Mouse (Mus musculus) regulatory T cell (primary cell): ENCODE results near the gene Mrpl54.

Experiments
- in situ Hi-C: fragments of 300-600 bp; cut with MboI, MseI; formaldehyde crosslinking; loops from one replicate; pipeline ENCODE4 v1.15.1; 2025; ENCODE audit warnings: high pct_unique_total_duplicates

Gene Mrpl54

GRCm38 (mm10) chr10:81266211-81267105, at the start of gene Mrpl54, which contains the start of gene Apba3:
Gene Mrpl54 (minus strand): TSS chr10:81266934.
Gene Apba3 (plus strand): TSS chr10:81266960.
- in situ Hi-C loops, result no loop called here

GRCm38 (mm10) chr10:81315587-81315986, 48.9 kb upstream of the Mrpl54 start:
- in situ Hi-C loops, result no loop called here

- in situ Hi-C loops, result no loop called here
Measured at GRCm38 (mm10) chr10:81314201-81314600, 47.5 kb upstream of the Mrpl54 start.

DNA sequence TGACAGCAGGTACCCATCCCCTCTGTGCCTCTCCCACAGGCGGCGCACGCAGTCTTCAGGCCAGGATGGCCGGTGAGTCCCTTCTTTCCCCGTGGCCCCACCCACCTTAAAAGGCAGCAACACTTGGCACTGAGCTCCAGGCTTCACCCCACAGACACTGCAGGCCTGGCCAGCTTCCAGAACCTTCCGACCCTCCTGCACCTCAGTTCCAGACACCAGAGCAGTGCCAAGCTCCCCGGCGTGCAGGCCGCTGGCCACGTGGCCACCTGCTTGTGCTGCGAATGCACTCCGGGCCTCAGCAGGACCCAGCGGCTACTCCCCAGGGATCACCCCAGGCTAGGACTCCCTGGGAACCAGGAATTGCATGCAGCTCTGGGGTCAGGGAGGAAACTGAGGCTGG, 46.8 kb upstream of the Mrpl54 start:
- in situ Hi-C loops, result no loop called here

DNA sequence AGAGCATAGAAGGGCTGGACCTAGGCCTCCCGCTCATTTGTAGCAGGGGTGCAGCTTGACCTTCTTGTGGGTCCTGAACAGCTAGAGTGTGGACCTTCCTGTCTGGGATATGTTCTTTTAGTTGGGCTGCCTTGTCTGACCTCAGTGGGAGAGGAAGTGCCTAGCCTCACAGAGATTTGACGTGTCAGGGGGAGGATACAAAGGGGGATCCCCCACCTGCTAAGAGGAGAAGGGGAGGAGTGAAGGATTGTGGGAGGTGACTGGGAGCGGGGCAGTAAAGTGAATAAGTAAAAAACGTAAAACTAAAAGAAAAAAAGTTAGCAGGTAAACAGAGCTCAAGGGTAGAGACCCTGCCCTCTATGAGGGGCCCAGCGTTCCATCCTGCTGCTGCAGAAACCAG, 42.8 kb upstream of the Mrpl54 start:
- in situ Hi-C loops, result no loop called here

GRCm38 (mm10) chr10:81306837-81307682, 40.3 kb upstream of the Mrpl54 start:
- in situ Hi-C loops, result no loop called here

GRCm38 (mm10) chr10:81306173-81306668, 39.5 kb upstream of the Mrpl54 start:
- in situ Hi-C loops, result no loop called here

DNA sequence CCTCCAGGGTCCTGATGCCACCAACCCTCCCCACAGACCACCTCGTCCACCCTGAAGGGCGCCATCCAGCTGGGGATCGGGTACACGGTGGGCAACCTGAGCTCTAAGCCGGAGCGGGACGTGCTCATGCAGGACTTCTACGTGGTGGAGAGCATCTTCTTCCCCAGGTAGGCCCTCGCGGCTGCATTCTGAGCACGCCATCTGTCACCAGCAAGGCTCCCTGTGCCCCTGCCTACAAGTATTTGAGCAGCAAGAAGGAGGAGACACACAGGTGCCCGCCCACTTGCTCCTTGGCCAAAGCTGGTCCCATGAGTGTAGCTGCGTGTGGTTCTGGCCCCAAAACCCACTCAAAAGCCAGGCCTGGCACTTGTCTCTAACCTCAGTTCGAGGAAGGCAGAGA, 38.9 kb upstream of the Mrpl54 start:
- in situ Hi-C loops, result no loop called here

- in situ Hi-C loops, result no loop called here
Measured at GRCm38 (mm10) chr10:81304597-81305238, 38.0 kb upstream of the Mrpl54 start.

DNA sequence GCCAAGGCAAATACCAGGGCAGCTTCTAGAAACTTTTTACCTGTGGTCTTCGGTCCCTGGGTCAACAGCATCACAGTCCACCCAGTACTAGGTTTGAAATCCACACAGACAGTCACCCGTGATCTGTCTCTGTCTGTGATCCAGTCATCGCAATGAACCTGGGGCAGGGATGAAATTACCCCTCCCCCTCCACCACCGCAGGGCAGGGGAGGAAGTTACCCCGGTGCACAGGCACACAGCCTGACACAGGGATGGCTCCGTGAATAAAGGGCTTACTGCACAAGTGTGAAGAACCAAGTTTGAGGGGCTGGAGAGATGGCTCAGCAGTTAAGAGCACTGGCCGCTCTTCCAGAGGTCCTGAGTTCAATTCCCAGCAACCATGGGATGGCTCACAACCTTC, 37.0 kb upstream of the Mrpl54 start:
- in situ Hi-C loops, result no loop called here

DNA sequence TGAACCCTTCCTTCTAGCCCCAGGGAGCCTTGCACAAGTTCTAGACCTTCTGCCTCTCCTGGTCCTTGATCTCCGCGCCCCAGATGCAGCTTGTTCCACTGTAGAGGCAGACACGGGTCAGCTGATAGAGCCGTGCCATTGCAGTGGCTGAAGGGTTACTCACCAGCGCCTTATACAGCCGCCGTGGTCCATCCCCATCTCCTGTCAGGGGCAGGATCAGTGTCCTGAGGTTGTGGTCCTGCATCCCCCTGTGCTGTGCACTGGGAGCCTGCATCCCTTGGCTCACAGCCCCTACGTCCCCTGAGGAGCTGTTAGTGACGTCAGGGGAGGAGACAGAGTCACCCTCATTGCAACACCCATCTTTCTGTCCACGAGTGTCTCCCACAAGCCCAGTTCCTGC, 36.5 kb upstream of the Mrpl54 start:
- in situ Hi-C loops, result no loop called here

DNA sequence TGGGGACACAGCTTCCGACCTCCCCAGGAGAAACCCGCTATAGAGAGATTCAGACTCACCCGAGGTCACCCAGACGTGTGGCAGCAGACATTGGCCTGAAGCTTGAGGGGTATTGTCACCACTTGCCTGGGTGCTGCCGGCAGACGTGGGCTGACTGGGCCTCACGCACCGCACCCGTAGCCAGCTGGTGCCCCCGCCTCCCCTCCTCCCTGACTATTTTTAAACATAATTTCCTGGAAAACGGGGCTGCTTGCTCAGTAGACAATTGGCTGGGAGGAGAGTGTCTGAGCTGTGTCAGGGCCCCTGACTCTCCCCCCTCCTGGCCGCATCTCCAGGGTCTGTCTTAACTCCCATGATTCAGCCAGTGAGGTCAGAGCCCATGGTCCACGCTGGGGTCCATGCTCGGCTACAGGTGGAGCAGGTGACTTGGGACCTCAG, 36.1 kb upstream of the Mrpl54 start:
- in situ Hi-C loops, result no loop called here

- in situ Hi-C loops, result no loop called here
Measured at GRCm38 (mm10) chr10:81302288-81302687, 35.6 kb upstream of the Mrpl54 start.

- in situ Hi-C loops, result no loop called here
Measured at GRCm38 (mm10) chr10:81301321-81301720, 34.6 kb upstream of the Mrpl54 start.

DNA sequence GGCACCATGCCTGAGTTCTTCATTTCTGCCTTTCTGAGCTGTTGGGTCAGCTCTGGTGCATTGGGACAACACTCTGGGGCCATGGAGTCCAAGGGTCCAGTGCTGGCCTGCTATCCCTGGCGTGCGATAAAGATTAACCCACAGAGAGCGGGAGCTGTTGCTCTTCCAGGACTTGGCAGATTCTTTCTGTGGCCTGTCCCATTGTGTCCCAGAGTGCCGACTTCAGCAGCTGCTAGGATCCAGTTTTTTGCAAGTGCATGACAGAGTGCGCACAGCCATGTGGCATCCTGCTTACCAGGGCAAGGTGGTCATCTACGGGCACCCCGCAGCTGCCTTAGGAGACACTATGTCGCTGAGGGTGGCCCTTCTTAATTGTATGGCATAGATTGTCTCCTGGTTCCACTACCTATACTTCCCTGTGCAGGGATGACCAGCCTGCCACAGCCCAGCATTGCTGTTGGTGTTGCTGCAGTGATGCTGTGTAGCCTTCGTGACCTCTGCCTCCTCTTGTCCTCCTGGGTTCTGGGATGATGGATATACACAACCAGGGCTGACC, 33.7 kb upstream of the Mrpl54 start:
- in situ Hi-C loops, result no loop called here

DNA sequence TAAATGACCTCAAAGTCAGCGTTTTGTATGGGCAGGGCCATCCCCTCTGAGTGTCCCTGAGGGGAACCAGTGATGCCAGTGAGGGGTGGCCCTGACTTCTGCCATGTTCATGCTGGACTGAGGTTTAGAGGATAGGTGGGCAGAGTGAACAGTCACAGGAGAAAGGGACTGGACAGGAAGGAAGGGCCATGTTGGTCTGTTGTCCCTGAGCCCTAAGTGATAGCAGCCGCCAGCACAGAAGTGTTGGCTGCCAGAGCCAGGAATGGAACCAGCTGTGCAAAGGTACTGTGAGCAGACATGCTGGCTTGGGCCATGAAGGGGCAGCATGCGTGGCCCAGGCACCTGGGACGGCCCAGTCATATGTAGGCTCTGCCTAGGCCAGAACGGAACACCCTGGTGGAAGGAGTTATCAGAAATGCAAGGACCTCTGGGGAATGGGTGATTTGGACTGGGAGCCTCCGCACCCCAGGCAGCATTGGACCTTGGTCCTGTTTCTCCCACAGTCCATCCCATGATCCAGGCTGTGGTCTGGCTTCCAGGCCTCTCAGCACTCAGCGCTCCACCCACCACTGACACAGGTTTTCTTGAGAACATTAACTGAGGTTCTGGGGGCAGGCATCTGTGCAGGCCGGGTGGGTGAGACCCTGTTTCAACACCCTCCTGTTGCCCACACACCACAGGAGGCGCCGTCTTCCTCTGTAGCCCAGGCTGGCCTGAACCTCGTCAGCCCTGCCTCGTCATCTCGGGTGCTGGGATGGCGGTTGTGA, 33.0 kb upstream of the Mrpl54 start:
- in situ Hi-C loops, result no loop called here

DNA sequence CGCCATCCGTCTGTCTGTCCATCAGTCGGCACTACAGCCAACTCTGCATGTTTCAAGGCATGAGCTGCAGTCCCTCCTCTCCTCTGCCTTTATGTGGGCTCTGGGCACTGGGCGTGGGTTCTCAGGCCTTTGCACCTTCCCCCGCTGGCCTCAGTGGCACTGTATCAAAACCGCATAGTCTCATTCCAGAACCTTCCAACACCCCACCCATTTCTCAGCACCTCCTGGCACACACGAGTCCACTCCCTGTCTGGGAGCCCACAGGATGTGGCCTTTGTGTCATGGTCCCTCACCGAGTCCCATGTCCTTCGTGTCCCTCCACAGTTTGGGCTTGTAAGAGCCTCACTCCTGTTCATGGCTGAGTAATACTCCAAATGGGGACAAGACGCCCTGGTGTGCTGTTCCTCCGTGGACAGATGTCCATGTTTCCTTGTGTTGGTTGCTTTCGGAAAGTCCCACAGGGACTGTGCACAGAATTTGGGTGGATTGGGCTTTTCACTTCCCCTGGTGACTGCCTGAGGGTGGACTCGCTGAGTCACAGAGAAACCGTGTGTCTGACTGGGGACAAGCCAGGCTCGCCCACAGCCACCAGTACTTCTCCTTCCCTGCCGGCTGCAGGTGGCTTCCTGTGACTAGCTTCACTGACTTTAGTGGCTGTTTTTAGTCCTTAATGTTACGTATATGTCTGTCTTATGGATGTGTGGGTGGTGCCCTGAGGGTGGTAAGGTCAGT, 31.8 kb upstream of the Mrpl54 start:
- in situ Hi-C loops, result no loop called here

DNA sequence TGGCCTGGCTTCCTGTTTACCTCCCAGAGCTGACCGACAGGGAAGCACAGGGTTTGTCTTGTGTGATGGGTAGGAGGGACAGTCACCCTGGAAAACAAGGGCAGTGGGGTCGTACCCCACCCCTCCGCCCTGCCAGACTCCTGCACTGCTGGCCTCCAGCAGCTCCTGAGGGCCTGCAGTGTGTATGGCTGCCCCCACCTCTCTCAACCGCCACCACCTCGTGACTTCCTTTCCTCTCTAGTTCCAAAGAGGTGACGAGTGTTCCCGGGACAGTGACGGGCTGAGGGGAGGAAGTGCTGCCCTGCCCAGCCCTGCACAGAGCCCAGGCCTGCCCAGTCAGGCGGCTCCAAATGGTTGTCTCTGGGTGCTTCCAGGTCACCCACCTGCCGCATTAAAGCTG, 31.1 kb upstream of the Mrpl54 start:
- in situ Hi-C loops, result no loop called here

GRCm38 (mm10) chr10:81297246-81297645, 30.5 kb upstream of the Mrpl54 start:
- in situ Hi-C loops, result no loop called here

DNA sequence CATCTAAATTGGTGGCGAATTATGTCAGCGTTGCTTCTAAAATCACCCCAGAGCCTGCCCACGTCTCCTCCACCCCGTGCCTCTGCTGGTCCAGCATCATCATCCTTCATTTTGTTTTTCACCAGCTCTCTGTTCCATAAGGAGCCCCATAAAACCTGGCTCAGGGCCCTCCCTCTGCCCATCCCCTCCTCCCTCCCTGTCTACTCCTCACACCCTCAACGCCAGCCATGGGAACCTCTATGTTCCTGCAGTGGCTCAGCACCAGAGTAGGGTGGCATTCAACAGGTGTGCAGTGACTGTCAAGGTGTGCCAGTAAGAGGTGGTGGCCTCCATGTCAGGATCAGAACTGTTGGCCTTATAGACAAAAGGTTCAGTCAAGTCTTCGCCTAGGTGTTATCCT, 28.5 kb upstream of the Mrpl54 start:
- in situ Hi-C loops, result no loop called here
